Mouse (Mus musculus) kidney, adult 2 months (tissue): ENCODE measurements around the gene Slc5a4b. TPM values are rescaled to one million over a fixed set of nuclear protein-coding genes. Genes with fewer than 3 reads are reported as not detected.

Experiments used
- DNase-seq: peaks from one replicate; pipeline ENCODE4 v3.0.0; 2021
- H3K27ac ChIP-seq: fragments of 200-500 bp; 2 replicates; pipeline ENCODE4 v1.5.1; 2012; ENCODE audit warnings: low read depth, low read length, control low read depth, inconsistent platforms; ENCODE audit not compliant: insufficient read depth
- H3K27me3 ChIP-seq: fragments of 200-500 bp; replicated peaks from 2 replicates; pipeline ENCODE4 v1.6.1; 2012; ENCODE audit warnings: mild to moderate bottlenecking, moderate library complexity, low read length, inconsistent platforms; ENCODE audit not compliant: control insufficient read depth, insufficient read depth
- H3K36me3 ChIP-seq: fragments of 200-500 bp; 2 replicates; pipeline ENCODE4 v1.6.1; 2012; ENCODE audit warnings: mild to moderate bottlenecking, moderate library complexity, low read length, inconsistent platforms; ENCODE audit not compliant: control insufficient read depth, insufficient read depth
- H3K4me1 ChIP-seq: fragments of 200-500 bp; 2 replicates; pipeline ENCODE4 v1.6.1; 2011; ENCODE audit warnings: low read length; ENCODE audit not compliant: control insufficient read depth, insufficient read depth
- H3K4me3 ChIP-seq: fragments of 200-500 bp; 2 replicates; pipeline ENCODE4 v1.5.1; 2011; ENCODE audit warnings: mild to moderate bottlenecking, low read depth, low read length, control low read depth; ENCODE audit not compliant: insufficient read depth
- CTCF ChIP-seq: fragments of 200-500 bp; conservative IDR thresholded peaks from 2 replicates; pipeline ENCODE4 v1.5.1; 2011; ENCODE audit warnings: low read depth, mild to moderate bottlenecking, control low read depth, low read length, moderate library complexity, mixed read lengths; ENCODE audit not compliant: insufficient read depth, insufficient read length
- POLR2A ChIP-seq: fragments of 200-500 bp; IDR thresholded peaks from one replicate; pipeline ENCODE4 v1.6.1; 2011; ENCODE audit warnings: low read depth, low read length, control low read depth
- WGBS: fragments of 180-500 bp; shearing (Covaris S2); methylation state at CpG from one replicate; pipeline ENCODE4 v1.1.7; 2018; 5-methylcytosine and 5-hydroxymethylcytosine counted together
- polyA plus RNA-seq: library from polyadenylated mRNA; depleted of rRNA; stranded (reverse); fragments of >200 nt; gene quantifications from 2 replicates; pipeline ENCODE4 v1.2.3, GENCODE M21; 2012

Slc5a4b gene
- polyA plus RNA-seq, 1 experiment: 0.08 TPM

GRCm38 (mm10) chr10:76029276-76029675 is 81.5 kb downstream of the Slc5a4b start:
- 48% methylated on average over 5 of the region's 5 CpGs for WGBS
- no peak overlapping the region for H3K4me3 ChIP-seq
- DNase-seq: peak; percentile 78

GRCm38 (mm10) chr10:76028396-76028795 is 82.4 kb downstream of the Slc5a4b start:
- H3K36me3 ChIP-seq: no peaks in the 10 kb centered on the region
- H3K27ac ChIP-seq: no peak overlapping the region
- TF ChIP-seq CTCF: no peak
- no peak for TF ChIP-seq POLR2A
- 67% methylated on average over 9 of the region's 9 CpGs for WGBS
- DNase-seq: no peak
- peaks cover 3% of the 10 kb centered on the region; the same call in 1 of the 2 replicates for H3K4me1 ChIP-seq
- no peaks in the 10 kb centered on the region for H3K27me3 ChIP-seq
- H3K4me3 ChIP-seq: no peak overlapping the region

More at GRCm38 (mm10) chr10:76029276-76029675, 81.5 kb downstream of the Slc5a4b start:
- Histone ChIP-seq H3K36me3 (no peaks in the 10 kb centered on the region), H3K27me3 (no peaks in the 10 kb centered on the region), H3K4me1 (peaks cover 4% of the 10 kb centered on the region; the same call in 1 of the 2 replicates), H3K27ac (no peak overlapping the region)
- no peak for TF ChIP-seq CTCF
- no peak for TF ChIP-seq POLR2A

GRCm38 (mm10) chr10:76028016-76028366 is 82.8 kb downstream of the Slc5a4b start:
- 35% methylated on average over 4 of the region's 4 CpGs for WGBS
- Histone ChIP-seq H3K4me3 (no peak overlapping the region), H3K4me1 (no peaks in the 10 kb centered on the region; the same call in 1 of the 2 replicates), H3K36me3 (no peaks in the 10 kb centered on the region), H3K27ac (no peak overlapping the region), H3K27me3 (no peaks in the 10 kb centered on the region)
- TF ChIP-seq CTCF: no peak
- TF ChIP-seq POLR2A: no peak
- no peak for DNase-seq

GRCm38 (mm10) chr10:76027127-76028015 is 83.4 kb downstream of the Slc5a4b start:
- Histone ChIP-seq H3K27ac (0 out of 2 replicates have a peak overlapping the region, but pooled peaks have one; percentile 12), H3K4me3 (no peak overlapping the region), H3K4me1 (no peaks in the 10 kb centered on the region; the same call in 1 of the 2 replicates), H3K36me3 (no peaks in the 10 kb centered on the region), H3K27me3 (no peaks in the 10 kb centered on the region)
- TF ChIP-seq POLR2A (no peak), CTCF (no peak)
- WGBS: 62% methylated on average over 12 of the region's 12 CpGs
- DNase-seq: no peak

- Histone ChIP-seq H3K4me1 (no peaks in the 10 kb centered on the region; the same call in 1 of the 2 replicates), H3K36me3 (no peaks in the 10 kb centered on the region), H3K27me3 (no peaks in the 10 kb centered on the region), H3K4me3 (no peak overlapping the region), H3K27ac (no peak overlapping the region)
- DNase-seq: peak; percentile 54
- 85% methylated on average over 10 of the region's 10 CpGs for WGBS
- TF ChIP-seq CTCF (no peak), POLR2A (no peak)
Observed at GRCm38 (mm10) chr10:76025470-76026190, 85.1 kb downstream of the Slc5a4b start.

- Histone ChIP-seq H3K4me1 (no peaks in the 10 kb centered on the region; the same call in 1 of the 2 replicates), H3K27me3 (no peaks in the 10 kb centered on the region), H3K4me3 (no peak overlapping the region), H3K27ac (no peak overlapping the region), H3K36me3 (no peaks in the 10 kb centered on the region)
- DNase-seq: no peak
- 89% methylated on average over 6 of the region's 6 CpGs for WGBS
- TF ChIP-seq CTCF (no peak), POLR2A (no peak)
Observed at GRCm38 (mm10) chr10:76023921-76024320, 86.8 kb downstream of the Slc5a4b start.

GRCm38 (mm10) chr10:76021728-76022127 is 89.0 kb downstream of the Slc5a4b start:
- no peak for DNase-seq
- no peaks in the 10 kb centered on the region; the same call in 1 of the 2 replicates for H3K4me1 ChIP-seq
- H3K4me3 ChIP-seq: no peak overlapping the region
- H3K27me3 ChIP-seq: no peaks in the 10 kb centered on the region
- no peak overlapping the region for H3K27ac ChIP-seq
- 50% methylated on average over 3 of the region's 3 CpGs for WGBS
- no peaks in the 10 kb centered on the region for H3K36me3 ChIP-seq
- TF ChIP-seq POLR2A (no peak), CTCF (no peak)
